Mouse (Mus musculus): ENCODE measurements at regions not wholly inside any gene's neighbourhood (a gene's known extent, or its start where the extent isn't known, plus 50 kb on each side); places are given as distances from the start of the nearest gene placed in this dataset.

DNA sequence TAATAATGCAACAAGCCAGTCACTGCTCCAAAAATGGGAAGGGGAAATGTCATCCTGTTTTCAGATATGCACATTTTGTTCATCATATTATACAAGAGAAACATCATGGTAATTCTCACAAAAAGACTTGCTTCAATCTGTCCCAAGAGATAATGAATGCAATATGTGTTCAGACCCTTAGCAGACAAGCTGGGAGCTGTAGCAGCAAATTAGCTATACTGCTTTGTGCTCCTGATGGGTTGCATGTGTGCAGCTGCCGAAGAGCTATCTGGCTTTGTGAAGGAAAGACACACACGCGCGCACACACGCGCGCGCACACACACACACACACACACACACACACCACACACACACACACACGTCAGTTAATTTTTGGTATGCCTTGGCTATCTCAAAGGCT, 441.9 kb downstream of the Tm4sf1 start:
- TF ChIP-seq POLR2A (IDR thresholded peaks at IDR 0.05; ENCODE audit: insufficient read depth, low read length) (no peak), CTCF (IDR thresholded peaks at IDR 0.05; ENCODE audit: low read depth, low read length) (no peak)

Data from ES-Bruce4 (cell line).